18 mouse cellular contexts compared by ENCODE assay signal in genomic region chr10:82797119-82797491, GRCm38 (mm10). TPM values are rescaled to one million over a fixed set of nuclear protein-coding genes. Genes with fewer than 3 reads are reported as not detected.
DNase-seq lines count a peak whose midpoint lies in the region; ATAC-seq and TF ChIP-seq lines count a peak whose summit lies in the region.
"Had no signal": no experiment of that assay in that cellular context is flagged by ENCODE, and none has a peak within 500 bp of the region (broad histone marks: within the 10 kb centered on the region; RNA-seq: fewer than 3 reads in every experiment).

No protein-coding gene starts in this region.

- no peaks in the 10 kb centered on the region for H3K9me3 ChIP-seq in limb, embryonic 12.5 days
- H3K9me3 ChIP-seq in limb, embryonic 10.5 days (replicated peaks) = no peaks in the 10 kb centered on the region
- H3K9me3 ChIP-seq in CH12.LX (replicated peaks; ENCODE audit: low read length) = peaks cover 4% of the 10 kb centered on the region
- no peaks in the 10 kb centered on the region for H3K9me3 ChIP-seq in embryonic facial prominence, embryonic 12.5 days
- peaks cover 9% of the 10 kb centered on the region for H3K9me3 ChIP-seq in megakaryocyte, embryonic 14.5 days
- H3K9me3 ChIP-seq: lung, embryonic 15.5 days had no signal

- dilution Hi-C loops in CH12.LX (cut with MboI; ENCODE audit: extremely low pct_ligation_motif_present, extremely low pct_unique_long_range_greater_than_20kb, low sequenced_read_pairs) = no loop called here

- TF ChIP-seq EP300 in CH12.LX (IDR thresholded peaks at IDR 0.05; ENCODE audit: low read length) = peak; percentile 21; the same call in 1 of the 2 replicates

- H3K79me2 ChIP-seq in CH12.LX (replicated peaks; ENCODE audit: control insufficient read depth, extremely low read depth, insufficient read depth, poor library complexity, severe bottlenecking) = no peaks in the 10 kb centered on the region

- no peak for ATAC-seq in limb, embryonic 12.5 days (ENCODE audit: insufficient number of reproducible peaks, insufficient read depth, low FRiP score, low TSS enrichment, low read depth)
- no peak for ATAC-seq in embryonic facial prominence, embryonic 12.5 days (ENCODE audit: insufficient number of reproducible peaks, insufficient read depth, low FRiP score, low TSS enrichment)
- ATAC-seq: hindbrain, postnatal 0 days had no signal

- DNase-seq in limb, embryonic 10.5 days (ENCODE audit: low spot score) = no peak
- DNase-seq in CH12.LX (ENCODE audit: extremely low read depth) = peak; percentile 64
- no peak for DNase-seq in natural killer cell, adult 2 months (ENCODE audit: low spot score in 2 of 2)
- no peak for DNase-seq in kidney, adult 11 months
- no peak for DNase-seq in testis, postnatal 10 days (ENCODE audit: low spot score)
- DNase-seq: adrenal gland, postnatal 36 days; cerebellum, postnatal 10 days; heart, adult 18-20 months; heart, postnatal 36 days; spleen, adult 18-20 months had no signal

- peak overlapping the region; percentile 66; the same call in 1 of the 2 replicates for H3K27ac ChIP-seq in limb, embryonic 12.5 days
- H3K27ac ChIP-seq in limb, embryonic 10.5 days = no peak overlapping the region
- peak overlapping the region; percentile 79 for H3K27ac ChIP-seq in CH12.LX (ENCODE audit: insufficient read depth, low read depth)
- H3K27ac ChIP-seq in embryonic facial prominence, embryonic 12.5 days = peak overlapping the region; percentile 86
- H3K27ac ChIP-seq: hindbrain, postnatal 0 days; lung, embryonic 15.5 days; stomach, postnatal 0 days had no signal

- no peak; the same call in 1 of the 2 replicates for TF ChIP-seq POLR2A in CH12.LX (IDR thresholded peaks at IDR 0.05; ENCODE audit: low read depth, low read length)

- H3K36me3 ChIP-seq in limb, embryonic 12.5 days = no peaks in the 10 kb centered on the region
- no peaks in the 10 kb centered on the region for H3K36me3 ChIP-seq in limb, embryonic 10.5 days
- no peaks in the 10 kb centered on the region for H3K36me3 ChIP-seq in CH12.LX (replicated peaks in 1 of 2; ENCODE audit: control insufficient read depth in 1 of 2, insufficient read depth in 1 of 2, low read length in 1 of 2)
- H3K36me3 ChIP-seq in embryonic facial prominence, embryonic 12.5 days = no peaks in the 10 kb centered on the region
- peaks cover 3% of the 10 kb centered on the region for H3K36me3 ChIP-seq in megakaryocyte, embryonic 14.5 days (replicated peaks; ENCODE audit: low read length)
- H3K36me3 ChIP-seq: limb, embryonic 13.5 days; lung, embryonic 15.5 days had no signal

- H3K4me1 ChIP-seq in limb, embryonic 12.5 days (replicated peaks) = peaks cover 12% of the 10 kb centered on the region; the same call in 1 of the 2 replicates
- peaks cover 13% of the 10 kb centered on the region for H3K4me1 ChIP-seq in limb, embryonic 10.5 days
- peaks cover 24 to 48% of the 10 kb centered on the region in 2 experiments for H3K4me1 ChIP-seq in CH12.LX (ENCODE audit: control insufficient read depth in 1 of 2, insufficient read depth in 2 of 2)
- peaks cover 24% of the 10 kb centered on the region for H3K4me1 ChIP-seq in embryonic facial prominence, embryonic 12.5 days
- H3K4me1 ChIP-seq in megakaryocyte, embryonic 14.5 days = peaks cover 37% of the 10 kb centered on the region

- H3K4me3 ChIP-seq in limb, embryonic 12.5 days (replicated peaks) = no peak overlapping the region
- H3K4me3 ChIP-seq in limb, embryonic 10.5 days = no peak overlapping the region
- H3K4me3 ChIP-seq in CH12.LX (replicated peaks in 1 of 3; ENCODE audit: low read depth in 2 of 3, low read length in 2 of 3, poor library complexity in 1 of 3) = peak overlapping the region in 1 of 3 experiments; percentile 34
- no peak overlapping the region for H3K4me3 ChIP-seq in embryonic facial prominence, embryonic 12.5 days
- peak overlapping the region; percentile 60 for H3K4me3 ChIP-seq in megakaryocyte, embryonic 14.5 days (replicated peaks)
- H3K4me3 ChIP-seq: left cerebral cortex, adult 2 months; limb, embryonic 13.5 days; lung, embryonic 15.5 days had no signal

- no peak overlapping the region for H3K4me2 ChIP-seq in limb, embryonic 12.5 days
- peak overlapping the region; percentile 67 for H3K4me2 ChIP-seq in CH12.LX (ENCODE audit: insufficient read depth, low read depth, poor library complexity, severe bottlenecking)
- H3K4me2 ChIP-seq in embryonic facial prominence, embryonic 12.5 days (replicated peaks) = no peak overlapping the region

- WGBS in limb, embryonic 12.5 days = 88% methylated on average over 4 of the region's 4 CpGs
- WGBS in limb, embryonic 10.5 days = 90% methylated on average over 4 of the region's 4 CpGs
- WGBS in embryonic facial prominence, embryonic 12.5 days = 83% methylated on average over 4 of the region's 4 CpGs

- TF ChIP-seq CTCF in CH12.LX (conservative IDR thresholded peaks at IDR 0.05 in 1 of 2, IDR thresholded peaks at IDR 0.05 in 1 of 2; ENCODE audit: low read depth in 2 of 2, low read length in 2 of 2) = no peak

- no peak overlapping the region for H3K9ac ChIP-seq in limb, embryonic 12.5 days (replicated peaks)
- peak overlapping the region; percentile 41; the same call in 1 of the 2 replicates for H3K9ac ChIP-seq in CH12.LX (ENCODE audit: insufficient read depth, low read depth)
- no peak overlapping the region for H3K9ac ChIP-seq in embryonic facial prominence, embryonic 12.5 days
- H3K9ac ChIP-seq: limb, embryonic 13.5 days; lung, embryonic 15.5 days had no signal

- in situ Hi-C loops in CH12.LX (cut with MboI; ENCODE audit: low pct_ligation_motif_present, low pct_unique_long_range_greater_than_20kb, low sequenced_read_pairs) = loop anchor here (5.0 to 25.0 kb wide), 2 partner anchors 105 to 415 kb away; no protein-coding TSS in a partner anchor

- H3K27me3 ChIP-seq in limb, embryonic 12.5 days = no peaks in the 10 kb centered on the region
- H3K27me3 ChIP-seq in limb, embryonic 10.5 days (ENCODE audit: low read depth, poor library complexity, severe bottlenecking) = no peaks in the 10 kb centered on the region
- H3K27me3 ChIP-seq in CH12.LX (replicated peaks) = no peaks in the 10 kb centered on the region
- H3K27me3 ChIP-seq in embryonic facial prominence, embryonic 12.5 days = no peaks in the 10 kb centered on the region
- peaks cover 12% of the 10 kb centered on the region for H3K27me3 ChIP-seq in megakaryocyte, embryonic 14.5 days (replicated peaks)
- H3K27me3 ChIP-seq: limb, embryonic 13.5 days; lung, embryonic 15.5 days had no signal

- TF ChIP-seq RAD21 in CH12.LX (IDR thresholded peaks at IDR 0.05; ENCODE audit: low read depth, low read length) = no peak

TF ChIP-seq in CH12.LX, 34 proteins besides CTCF, POLR2A, EP300 and RAD21:
- no peak for TF ChIP-seq POLR2AphosphoS2 (IDR thresholded peaks at IDR 0.05; ENCODE audit: low read depth, low read length)
- TF ChIP-seq ETS1 (conservative IDR thresholded peaks at IDR 0.05; ENCODE audit: low read depth, low read length) = peak; percentile 48
- TF ChIP-seq BHLHE40 (IDR thresholded peaks at IDR 0.05; ENCODE audit: low read depth, low read length) = peak; percentile 78
- no peak for TF ChIP-seq ZNF384 (IDR thresholded peaks at IDR 0.05; ENCODE audit: low read depth, low read length)
- no peak for TF ChIP-seq SMC3 (IDR thresholded peaks at IDR 0.05; ENCODE audit: low read depth, low read length)
- peak; percentile 51 for TF ChIP-seq MAX (IDR thresholded peaks at IDR 0.05; ENCODE audit: low read length)

RNA-seq across cellular contexts. Expression of gene Nfyb, which starts 33.2 kb away (rescaled TPM):
- polyA plus RNA-seq in limb, embryonic 12.5 days (2016; fragmentation: Nextera tagmentation; extraction: Ambion mirVana) = 61.4 and 66.8 TPM in 2 replicates
- 56.8 and 64.1 TPM in 2 replicates for polyA plus RNA-seq in limb, embryonic 10.5 days (2016; fragmentation: Nextera tagmentation; extraction: Ambion mirVana)
- total RNA-seq in CH12.LX (2012; rRNA removed) (26.6 and 27.2 TPM in 2 replicates), CH12.LX (2014; rRNA removed) (39.6 and 45.4 TPM in 2 replicates)
- polyA plus RNA-seq in CH12.LX (2012; ENCODE audit: insufficient read length, low read depth) = 24.0 and 25.0 TPM in 2 replicates
- 57.3 and 60.0 TPM in 2 replicates for polyA plus RNA-seq in embryonic facial prominence, embryonic 12.5 days (2016; fragmentation: Nextera tagmentation; extraction: Ambion mirVana)
- 9.1 and 45.1 TPM in 2 replicates for polyA plus RNA-seq in megakaryocyte, embryonic 14.5 days (2012; ENCODE audit: insufficient read depth, low replicate concordance)

RNA-seq across cellular contexts. Expression of gene Txnrd1, which starts 36.6 kb away (rescaled TPM):
- polyA plus RNA-seq in limb, embryonic 12.5 days (2016; fragmentation: Nextera tagmentation; extraction: Ambion mirVana) = 149 TPM in 2 replicates
- polyA plus RNA-seq in limb, embryonic 10.5 days (2016; fragmentation: Nextera tagmentation; extraction: Ambion mirVana) = 168 and 183 TPM in 2 replicates
- 92.1 and 106 TPM in 2 replicates for total RNA-seq in CH12.LX (2012; rRNA removed)
- total RNA-seq in CH12.LX (2014; rRNA removed) = 133 and 147 TPM in 2 replicates
- 254 and 256 TPM in 2 replicates for polyA plus RNA-seq in CH12.LX (2012; ENCODE audit: insufficient read length, low read depth)
- polyA plus RNA-seq in embryonic facial prominence, embryonic 12.5 days (2016; fragmentation: Nextera tagmentation; extraction: Ambion mirVana) = 143 and 148 TPM in 2 replicates
- polyA plus RNA-seq in megakaryocyte, embryonic 14.5 days (2012; ENCODE audit: insufficient read depth, low replicate concordance) = 80.6 and 172 TPM in 2 replicates
